Comparison of ENCODE assay signal across 12 mouse cellular contexts in genomic region chr13:38070945-38071344, GRCm38 (mm10). TPM values are rescaled to one million over a fixed set of nuclear protein-coding genes. Genes with fewer than 3 reads are reported as not detected.
DNase-seq lines count a peak whose midpoint lies in the region; ATAC-seq and TF ChIP-seq lines count a peak whose summit lies in the region.
"Had no signal": no experiment of that assay in that cellular context is flagged by ENCODE, and none has a peak within 500 bp of the region (broad histone marks: within the 10 kb centered on the region; RNA-seq: fewer than 3 reads in every experiment).

No protein-coding gene starts in this region.

- H3K9me3 ChIP-seq in forebrain, embryonic 14.5 days (replicated peaks; ENCODE audit: control insufficient read depth, low read length): no peaks in the 10 kb centered on the region
- H3K9me3 ChIP-seq in forebrain, embryonic 16.5 days (ENCODE audit: control insufficient read depth, low read length): no peaks in the 10 kb centered on the region
- no peaks in the 10 kb centered on the region for H3K9me3 ChIP-seq in liver, postnatal 0 days (ENCODE audit: low read length)
- no peaks in the 10 kb centered on the region for H3K9me3 ChIP-seq in liver, embryonic 12.5 days (replicated peaks)
- H3K9me3 ChIP-seq: forebrain, embryonic 12.5 days; hindbrain, embryonic 13.5 days; liver, embryonic 15.5 days; midbrain, embryonic 15.5 days had no signal

- no peak overlapping the region for H3K9ac ChIP-seq in forebrain, embryonic 14.5 days (ENCODE audit: low read length)
- H3K9ac ChIP-seq in forebrain, embryonic 16.5 days (replicated peaks; ENCODE audit: low read depth, low read length): no peak overlapping the region
- no peak overlapping the region for H3K9ac ChIP-seq in liver, postnatal 0 days (replicated peaks)
- H3K9ac ChIP-seq in liver, embryonic 12.5 days: no peak overlapping the region
- H3K9ac ChIP-seq: forebrain, embryonic 12.5 days; hindbrain, embryonic 13.5 days; liver, embryonic 15.5 days; midbrain, embryonic 15.5 days had no signal

- no peak for ATAC-seq in forebrain, embryonic 14.5 days
- ATAC-seq in forebrain, embryonic 16.5 days: no peak
- no peak for ATAC-seq in liver, postnatal 0 days
- no peak for ATAC-seq in liver, embryonic 12.5 days
- no peak for ATAC-seq in cerebellum, adult (ENCODE audit: insufficient number of reproducible peaks, low FRiP score, low TSS enrichment)
- ATAC-seq: midbrain, embryonic 15.5 days had no signal

- no peak overlapping the region for H3K4me2 ChIP-seq in forebrain, embryonic 14.5 days (ENCODE audit: low read length)
- no peak overlapping the region for H3K4me2 ChIP-seq in forebrain, embryonic 16.5 days (ENCODE audit: low read length)
- no peak overlapping the region for H3K4me2 ChIP-seq in liver, postnatal 0 days (ENCODE audit: low read depth, low read length)
- no peak overlapping the region for H3K4me2 ChIP-seq in liver, embryonic 12.5 days
- H3K4me2 ChIP-seq: forebrain, embryonic 12.5 days; hindbrain, embryonic 13.5 days; liver, embryonic 15.5 days; midbrain, embryonic 15.5 days had no signal

- intact Hi-C loops in gastrocnemius, postnatal 14 days (cut with DNase I; ENCODE audit: low total_unique reads): no loop called here

- H3K27ac ChIP-seq in forebrain, embryonic 14.5 days (ENCODE audit: low read depth, low read length): no peak overlapping the region
- no peak overlapping the region for H3K27ac ChIP-seq in forebrain, embryonic 16.5 days (ENCODE audit: low read length)
- H3K27ac ChIP-seq in liver, postnatal 0 days (ENCODE audit: low read depth): no peak overlapping the region
- H3K27ac ChIP-seq in liver, embryonic 12.5 days: no peak overlapping the region
- H3K27ac ChIP-seq: forebrain, embryonic 12.5 days; hindbrain, embryonic 13.5 days; liver, embryonic 15.5 days; midbrain, embryonic 15.5 days had no signal

- no peak overlapping the region for H3K4me3 ChIP-seq in forebrain, embryonic 14.5 days (ENCODE audit: low read depth, low read length)
- H3K4me3 ChIP-seq in forebrain, embryonic 16.5 days (replicated peaks; ENCODE audit: low read length): no peak overlapping the region
- no peak overlapping the region for H3K4me3 ChIP-seq in liver, postnatal 0 days (ENCODE audit: low read depth, low read length)
- H3K4me3 ChIP-seq in liver, embryonic 12.5 days: no peak overlapping the region
- H3K4me3 ChIP-seq: forebrain, embryonic 12.5 days; hindbrain, embryonic 13.5 days; liver, embryonic 15.5 days; midbrain, embryonic 15.5 days had no signal

- H3K27me3 ChIP-seq in forebrain, embryonic 14.5 days (replicated peaks; ENCODE audit: control insufficient read depth, insufficient read depth, low read length): no peaks in the 10 kb centered on the region
- no peaks in the 10 kb centered on the region for H3K27me3 ChIP-seq in forebrain, embryonic 16.5 days (replicated peaks; ENCODE audit: control insufficient read depth, insufficient read depth, low read length)
- no peaks in the 10 kb centered on the region for H3K27me3 ChIP-seq in liver, postnatal 0 days (ENCODE audit: insufficient read depth, low read length)
- no peaks in the 10 kb centered on the region for H3K27me3 ChIP-seq in liver, embryonic 12.5 days (replicated peaks)
- H3K27me3 ChIP-seq: forebrain, embryonic 12.5 days; hindbrain, embryonic 13.5 days; liver, embryonic 15.5 days; midbrain, embryonic 15.5 days had no signal

- WGBS in forebrain, embryonic 14.5 days: 82% methylated on average over 4 of the region's 4 CpGs
- 66% methylated on average over 4 of the region's 4 CpGs for WGBS in forebrain, embryonic 16.5 days
- WGBS in liver, postnatal 0 days (ENCODE audit: insufficient replicate concordance): 63% methylated on average over 4 of the region's 4 CpGs
- 66% methylated on average over 4 of the region's 4 CpGs for WGBS in liver, embryonic 12.5 days (ENCODE audit: insufficient replicate concordance)

- H3K4me1 ChIP-seq in forebrain, embryonic 14.5 days (ENCODE audit: control insufficient read depth, insufficient read depth, low read length): no peaks in the 10 kb centered on the region
- H3K4me1 ChIP-seq in forebrain, embryonic 16.5 days (replicated peaks; ENCODE audit: control insufficient read depth, insufficient read depth, low read length): no peaks in the 10 kb centered on the region
- peaks cover 7% of the 10 kb centered on the region for H3K4me1 ChIP-seq in liver, postnatal 0 days (ENCODE audit: insufficient read depth)
- H3K4me1 ChIP-seq in liver, embryonic 12.5 days: peaks cover 12% of the 10 kb centered on the region
- H3K4me1 ChIP-seq: forebrain, embryonic 12.5 days; hindbrain, embryonic 13.5 days; midbrain, embryonic 15.5 days had no signal

- H3K36me3 ChIP-seq in forebrain, embryonic 14.5 days (ENCODE audit: control insufficient read depth, insufficient read depth, low read length): no peaks in the 10 kb centered on the region
- H3K36me3 ChIP-seq in forebrain, embryonic 16.5 days (ENCODE audit: control insufficient read depth, insufficient read depth): no peaks in the 10 kb centered on the region
- H3K36me3 ChIP-seq in liver, postnatal 0 days (replicated peaks; ENCODE audit: insufficient read depth, low read length): no peaks in the 10 kb centered on the region
- no peaks in the 10 kb centered on the region for H3K36me3 ChIP-seq in liver, embryonic 12.5 days
- H3K36me3 ChIP-seq: forebrain, embryonic 12.5 days; liver, embryonic 15.5 days; midbrain, embryonic 15.5 days had no signal

- peak; percentile 8 for DNase-seq in forebrain, embryonic 14.5 days (ENCODE audit: low spot score)
- peak; percentile 47 for DNase-seq in liver, postnatal 0 days
- DNase-seq in heart, adult 9 months (ENCODE audit: low spot score in 2 of 2): peak; percentile 6 to 40
- peak; percentile 45 for DNase-seq in lung, postnatal 36 days
- no peak for DNase-seq in gastrocnemius, postnatal 14 days

- TF ChIP-seq CTCF in liver, postnatal 0 days (IDR thresholded peaks at IDR 0.05; ENCODE audit: low read depth): no peak

- TF ChIP-seq EP300 in liver, postnatal 0 days (IDR thresholded peaks at IDR 0.05; ENCODE audit: low read depth): no peak

RNA-seq across cellular contexts. Expression of gene Cage1, which starts 34.1 kb away (rescaled TPM):
- 1.3 and 1.8 TPM in 2 replicates for polyA plus RNA-seq in forebrain, embryonic 14.5 days (2014; fragmentation: Nextera tagmentation; extraction: Ambion mirVana)
- 1.5 and 2.0 TPM in 2 replicates for polyA plus RNA-seq in forebrain, embryonic 16.5 days (2015; fragmentation: Nextera tagmentation; extraction: Ambion mirVana)
- polyA plus RNA-seq in liver, postnatal 0 days (2015; fragmentation: Nextera tagmentation; extraction: Ambion mirVana): 0.69 and 0.76 TPM in 2 replicates
- polyA plus RNA-seq in liver, embryonic 12.5 days (2016; fragmentation: Nextera tagmentation; extraction: Ambion mirVana): 0.80 and 0.88 TPM in 2 replicates
- under 1 TPM; 0.51 to 0.98 TPM for total RNA-seq in gastrocnemius, postnatal 14 days (2021)

RNA-seq across cellular contexts. Expression of gene Riok1, which starts 34.1 kb away (rescaled TPM):
- 40.4 and 42.2 TPM in 2 replicates for polyA plus RNA-seq in forebrain, embryonic 14.5 days (2014; fragmentation: Nextera tagmentation; extraction: Ambion mirVana)
- 54.5 and 60.5 TPM in 2 replicates for polyA plus RNA-seq in forebrain, embryonic 16.5 days (2015; fragmentation: Nextera tagmentation; extraction: Ambion mirVana)
- polyA plus RNA-seq in liver, postnatal 0 days (2015; fragmentation: Nextera tagmentation; extraction: Ambion mirVana): 13.4 and 14.6 TPM in 2 replicates
- polyA plus RNA-seq in liver, embryonic 12.5 days (2016; fragmentation: Nextera tagmentation; extraction: Ambion mirVana): 33.9 TPM in 2 replicates
- total RNA-seq in gastrocnemius, postnatal 14 days (2021): 10 to 100 TPM in 1 of 2 experiments, 1 to 10 TPM in 1; 9.2 to 11.9 TPM
